Mouse (Mus musculus) limb, embryonic 10.5 days (tissue): ENCODE results near the gene Fndc3c1. TPM values are rescaled to one million over a fixed set of nuclear protein-coding genes. Genes with fewer than 3 reads are reported as not detected.
"Not testable (repeated sequence)": the region's sequence is repeated elsewhere in the genome, so short reads cannot be mapped to it uniquely, and the experiment has no call there.

Experiments used
- DNase-seq: peaks from one replicate; pipeline ENCODE4 v3.0.0-alpha.2; 2017; ENCODE audit warnings: low spot score
- H3K27ac ChIP-seq: fragments of 300-500 bp; sonication (generic); 2 replicates; pipeline ENCODE4 v1.5.1; 2016; ENCODE audit warnings: mild to moderate bottlenecking
- H3K27me3 ChIP-seq: fragments of 300-500 bp; sonication (generic); 2 replicates; pipeline ENCODE4 v1.6.1; 2016; ENCODE audit warnings: low read depth, mild to moderate bottlenecking; ENCODE audit not compliant: poor library complexity, severe bottlenecking
- H3K36me3 ChIP-seq: fragments of 300-500 bp; sonication (generic); 2 replicates; pipeline ENCODE4 v1.6.1; 2016; ENCODE audit warnings: mild to moderate bottlenecking, moderate library complexity
- H3K4me1 ChIP-seq: fragments of 300-500 bp; sonication (generic); 2 replicates; pipeline ENCODE4 v1.6.1; 2016
- H3K4me3 ChIP-seq: fragments of 300-500 bp; sonication (generic); 2 replicates; pipeline ENCODE4 v1.5.1; 2016; ENCODE audit warnings: mild to moderate bottlenecking, moderate library complexity
- H3K9me3 ChIP-seq: fragments of 300-500 bp; sonication (generic); replicated peaks from 2 replicates; pipeline ENCODE4 v1.6.1; 2016; ENCODE audit warnings: mild to moderate bottlenecking
- WGBS: fragments of 180-500 bp; shearing (Covaris S2); methylation state at CpG from one replicate; pipeline ENCODE4 v1.1.7; 2016; 5-methylcytosine and 5-hydroxymethylcytosine counted together
- microRNA-seq: library from miRNA; unstranded; fragments of <30 nt; microRNA quantifications from one replicate; pipeline ENCODE4, GENCODE M21; 2017
- polyA plus RNA-seq: library from polyadenylated mRNA; unstranded; fragments of >200 nt; fragmentation: Nextera tagmentation; extraction: Ambion mirVana; gene quantifications from 2 replicates; pipeline ENCODE4 v1.2.1, GENCODE M21; 2016

Gene Fndc3c1
- polyA plus RNA-seq = 127 and 146 TPM in 2 replicates

DNA sequence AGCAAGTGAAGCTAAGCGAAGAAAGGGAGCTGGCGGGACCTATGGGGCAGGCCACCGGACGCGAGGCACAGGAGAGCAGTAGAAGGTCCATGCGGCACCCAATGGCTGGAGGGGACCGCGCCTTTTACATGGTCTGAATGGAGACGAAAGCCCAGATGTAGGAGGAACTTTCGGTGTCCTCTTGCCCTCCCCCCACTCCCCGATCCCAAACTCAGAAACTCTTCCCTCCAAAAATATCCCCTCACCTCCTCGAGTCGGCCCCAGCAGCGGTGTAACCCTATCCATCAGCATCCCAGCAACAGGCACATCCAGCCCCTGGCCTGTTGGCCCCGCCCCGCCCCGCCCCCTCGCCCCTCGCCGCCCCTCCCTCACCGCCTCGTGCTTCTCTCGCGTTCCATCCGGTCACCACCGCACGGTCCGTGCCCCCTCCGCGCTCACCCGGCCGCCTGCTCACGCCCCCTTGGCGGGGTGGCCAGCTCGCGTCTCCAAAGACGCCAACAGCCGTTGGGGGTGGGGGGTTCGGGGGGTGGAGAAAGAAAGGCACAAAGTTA lies at the start of gene Fndc3c1:
Gene Fndc3c1, minus strand, starts transcription at position 301 of the 551 bp plus-strand sequence.
- peaks cover 31% of the 10 kb centered on the region for H3K27me3 ChIP-seq
- H3K9me3 ChIP-seq = no peaks in the 10 kb centered on the region
- 13% methylated on average over 36 of the region's 39 CpGs for WGBS
- peak; percentile 78 for DNase-seq
- H3K4me1 ChIP-seq = no peaks in the 10 kb centered on the region
- no peaks in the 10 kb centered on the region for H3K36me3 ChIP-seq
- peak within 1 kb of the TSS; percentile 55 for H3K4me3 ChIP-seq
- H3K27ac ChIP-seq = peak within 1 kb of the TSS; percentile 87

- Histone ChIP-seq H3K4me1 (no peaks in the 10 kb centered on the region), H3K4me3 (peak overlapping the region; percentile 55), H3K27me3 (peaks cover 31% of the 10 kb centered on the region), H3K9me3 (no peaks in the 10 kb centered on the region), H3K36me3 (no peaks in the 10 kb centered on the region), H3K27ac (0 out of 2 replicates have a peak overlapping the region, but pooled peaks have one; percentile 87)
- 22% methylated on average over 10 of the region's 10 CpGs for WGBS
- peak; percentile 30 for DNase-seq
Measured at GRCm38 (mm10) chrX:106486451-106486850, 1.2 kb upstream of the Fndc3c1 start.

GRCm38 (mm10) chrX:106485671-106486070 lies 470 bp upstream of the Fndc3c1 start:
- no peaks in the 10 kb centered on the region for H3K4me1 ChIP-seq
- WGBS = 14% methylated on average over 13 of the region's 13 CpGs
- H3K27me3 ChIP-seq = peaks cover 31% of the 10 kb centered on the region
- no peak for DNase-seq
- no peaks in the 10 kb centered on the region for H3K9me3 ChIP-seq
- H3K27ac ChIP-seq = peak overlapping the region; percentile 87
- H3K4me3 ChIP-seq = peak overlapping the region; percentile 55
- H3K36me3 ChIP-seq = no peaks in the 10 kb centered on the region

- H3K27me3 ChIP-seq, H3K27ac ChIP-seq, H3K4me3 ChIP-seq, H3K36me3 ChIP-seq, DNase-seq, H3K9me3 ChIP-seq, H3K4me1 ChIP-seq: not testable (repeated sequence)
- WGBS = 61% methylated on average over 2 of the region's 2 CpGs
Measured at GRCm38 (mm10) chrX:106479891-106480290, 5.3 kb downstream of the Fndc3c1 start.

DNA sequence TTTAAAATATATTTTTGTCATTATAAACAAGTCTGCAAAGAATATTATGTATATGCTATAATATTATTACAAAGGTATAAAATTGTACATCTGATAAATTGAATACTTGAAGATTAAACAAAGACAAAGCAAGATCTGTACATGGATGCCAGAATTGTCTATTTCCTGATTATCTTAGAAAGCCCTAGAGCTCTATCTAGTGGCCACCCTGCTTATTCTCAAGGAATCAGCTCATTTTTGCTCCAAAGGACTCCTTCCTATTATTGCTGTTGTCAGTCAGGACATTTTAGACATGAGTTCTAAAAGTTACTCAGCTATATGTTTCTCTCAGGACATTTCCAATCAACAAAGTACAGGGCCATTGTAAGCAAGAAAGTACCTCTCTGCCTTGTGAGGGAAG lies 99.9 kb downstream of the Fndc3c1 start:
- Histone ChIP-seq H3K4me3 (no peak overlapping the region), H3K27me3 (peaks cover 5% of the 10 kb centered on the region; the same call in 1 of the 2 replicates), H3K36me3 (no peaks in the 10 kb centered on the region), H3K4me1 (no peaks in the 10 kb centered on the region), H3K27ac (no peak overlapping the region), H3K9me3 (no peaks in the 10 kb centered on the region)
- no peak for DNase-seq

DNA sequence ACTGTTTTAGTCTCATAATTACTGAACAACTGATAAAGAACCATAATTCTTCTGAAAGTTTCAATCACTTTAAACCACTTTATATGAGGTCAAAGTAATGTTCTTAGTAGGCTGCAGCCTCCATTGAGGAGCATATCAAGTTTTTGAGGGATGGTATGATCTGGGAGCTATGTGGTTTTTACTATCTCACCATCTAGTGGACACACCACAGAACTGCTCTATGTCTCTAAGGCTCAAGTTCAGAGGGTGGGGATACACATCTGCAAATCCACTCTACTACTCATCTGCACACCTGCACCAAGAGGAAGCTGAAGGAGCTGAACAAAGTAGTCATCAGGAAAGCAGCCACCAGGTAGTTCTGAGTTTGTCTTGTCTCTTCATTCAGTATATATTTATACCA lies 104.6 kb downstream of the Fndc3c1 start:
- Histone ChIP-seq H3K9me3 (no peaks in the 10 kb centered on the region), H3K4me1 (no peaks in the 10 kb centered on the region), H3K27me3 (peaks cover 16% of the 10 kb centered on the region; the same call in 1 of the 2 replicates), H3K36me3 (no peaks in the 10 kb centered on the region), H3K27ac (no peak overlapping the region), H3K4me3 (no peak overlapping the region)
- no peak for DNase-seq

Small RNA genes lying within 50 kb of the gene (microRNA-seq; reads per million reads assigned to microRNA genes)
- not detected for gene Gm27428

Other genes with a start within 250 kb of the Fndc3c1 start
- gene Fnd3c2, start 230.0 kb downstream of the Fndc3c1 start, polyA plus RNA-seq = not detected in 2 replicates
- 0.65 and 1.1 TPM in 2 replicates for gene Gm5127, start 97.8 kb upstream of the Fndc3c1 start, polyA plus RNA-seq
- gene Cysltr1, start 118.3 kb upstream of the Fndc3c1 start, polyA plus RNA-seq = 2.3 and 3.4 TPM in 2 replicates